Mouse (Mus musculus) effector memory CD4-positive, alpha-beta T cell, adult 5 months (primary cell): Measurements from ENCODE around the gene Tdpoz4. TPM values are rescaled to one million over a fixed set of nuclear protein-coding genes. Genes with fewer than 3 reads are reported as not detected.

Source experiments
- polyA plus RNA-seq: library from polyadenylated mRNA; unstranded; fragments of 100-300 nt; shearing (Covaris generic); gene quantifications from one replicate; pipeline ENCODE4 v1.2.1, GENCODE M21; 2017

Tdpoz4 gene
- polyA plus RNA-seq = not detected

DNA sequence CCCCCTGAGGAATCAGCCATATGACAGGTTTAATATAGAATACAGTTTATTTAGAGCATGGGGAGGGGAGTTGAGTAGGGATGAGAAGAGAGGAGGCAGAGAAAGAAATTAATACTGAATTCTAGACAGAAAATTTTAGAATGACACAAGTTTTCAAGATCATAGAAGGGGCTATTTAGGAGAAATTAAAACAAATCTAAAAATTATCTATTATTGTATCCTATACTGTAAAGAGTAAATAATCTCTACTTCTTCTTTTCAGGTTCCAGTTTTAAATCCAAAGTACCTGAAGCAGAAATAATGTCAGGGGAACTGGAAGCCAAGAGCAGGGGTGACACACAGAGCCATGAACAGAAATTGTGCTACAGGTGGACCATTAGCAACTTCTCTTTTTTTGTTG lies at the start of gene Tdpoz4:
TSS of gene Tdpoz4 (plus strand) at position 301 of the 400 bp plus-strand sequence.

GRCm38 (mm10) chr3:93772700-93773099 lies 23.5 kb upstream of the Tdpoz4 start, which contains the start of gene Gm5773:
Gene Gm5773 (plus strand): TSS chr3:93773000.

GRCm38 (mm10) chr3:93825720-93826119 lies 29.5 kb downstream of the Tdpoz4 start, which contains the start of gene Tdpoz3:
Gene Tdpoz3 (plus strand): TSS chr3:93826020.

Other genes starting within 250 kb of the Tdpoz4 start
- 463 TPM for gene S100a10, start 241.3 kb upstream of the Tdpoz4 start, polyA plus RNA-seq
- not detected for gene Tdpoz2, start 143.7 kb upstream of the Tdpoz4 start, polyA plus RNA-seq
- not detected for gene Tdpoz1, start 120.1 kb upstream of the Tdpoz4 start, polyA plus RNA-seq
- not detected for gene Gm37596, start 103.3 kb upstream of the Tdpoz4 start, polyA plus RNA-seq
- gene Gm5773, start 23.4 kb upstream of the Tdpoz4 start, polyA plus RNA-seq = not detected
- gene Tdpoz3, start 29.6 kb downstream of the Tdpoz4 start, polyA plus RNA-seq = not detected
- gene Gm9117, start 147.1 kb downstream of the Tdpoz4 start, polyA plus RNA-seq = not detected
- gene Tdpoz5, start 164.9 kb downstream of the Tdpoz4 start, polyA plus RNA-seq = not detected